Mouse (Mus musculus) T-helper 2 cell (primary cell): Measurements from ENCODE around the gene Trim44.

Source experiments
- in situ Hi-C: fragments of 300-600 bp; cut with MboI, MseI; formaldehyde crosslinking; loops from one replicate; pipeline ENCODE4 v1.15.1; 2025; ENCODE audit warnings: high pct_unique_total_duplicates

The Trim44 gene

DNA sequence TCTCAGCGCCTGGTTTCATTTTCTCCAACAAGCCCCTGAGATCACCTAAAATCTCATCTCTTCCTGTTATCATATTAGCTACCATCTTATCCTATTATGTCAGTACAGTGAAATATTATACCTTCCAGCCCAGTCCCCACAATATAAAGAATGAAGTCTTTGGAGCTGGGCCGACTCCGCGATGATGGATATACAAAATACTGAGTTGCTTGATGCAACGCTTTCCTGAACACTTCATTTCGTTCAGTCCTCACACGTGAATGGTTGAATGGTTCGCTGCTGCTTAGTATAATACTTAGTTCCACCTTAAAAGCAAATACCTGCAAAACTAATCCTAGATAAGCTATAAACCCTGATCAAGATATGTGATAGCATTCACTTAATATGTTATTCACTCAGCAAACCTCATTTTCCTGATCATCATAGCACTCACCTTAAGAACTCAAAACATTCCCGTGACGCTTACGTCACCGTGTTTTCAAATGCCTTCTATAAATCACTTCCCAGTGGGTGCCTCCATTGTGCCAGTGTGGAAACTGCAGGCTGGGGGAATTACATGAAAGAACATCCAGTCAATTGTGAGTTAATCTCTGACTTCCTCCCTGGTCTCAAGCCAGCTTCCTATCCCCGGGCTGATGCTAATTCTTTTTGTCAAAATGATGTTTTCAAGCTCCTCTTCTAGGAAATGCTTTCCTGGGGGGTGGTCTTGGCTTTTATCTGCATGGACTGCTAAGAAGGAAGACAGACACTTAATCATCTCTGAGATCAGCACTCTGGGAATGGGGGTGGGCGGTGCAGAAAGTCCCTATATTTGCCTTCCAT lies at the start of gene Trim44:
Gene Trim44 (minus strand): TSS at position 466 of the 822 bp plus-strand sequence.
- in situ Hi-C loops: no loop called here

DNA sequence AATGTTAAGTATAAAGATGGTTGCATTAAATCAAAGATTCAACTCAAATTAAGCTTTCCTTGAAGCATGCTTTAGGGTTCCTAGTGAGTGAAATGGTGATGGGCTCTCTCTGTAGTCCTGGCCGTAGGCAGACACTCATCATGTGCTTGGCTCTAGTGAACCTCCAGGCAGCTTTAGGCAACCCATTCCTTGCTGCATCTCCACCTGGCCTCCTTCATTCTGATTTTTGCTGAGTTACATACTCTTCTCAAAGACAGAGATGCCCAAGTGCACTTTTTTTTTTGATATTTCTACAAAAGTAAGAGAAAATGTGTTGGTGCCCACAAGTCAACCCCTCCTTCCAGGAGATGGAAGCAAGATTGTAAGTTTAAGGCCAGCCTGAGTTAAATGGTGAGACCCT lies 47.5 kb upstream of the Trim44 start:
- in situ Hi-C loops: loop anchor here (10.0 kb wide), 1 partner anchor 380 kb away; no protein-coding TSS in a partner anchor

DNA sequence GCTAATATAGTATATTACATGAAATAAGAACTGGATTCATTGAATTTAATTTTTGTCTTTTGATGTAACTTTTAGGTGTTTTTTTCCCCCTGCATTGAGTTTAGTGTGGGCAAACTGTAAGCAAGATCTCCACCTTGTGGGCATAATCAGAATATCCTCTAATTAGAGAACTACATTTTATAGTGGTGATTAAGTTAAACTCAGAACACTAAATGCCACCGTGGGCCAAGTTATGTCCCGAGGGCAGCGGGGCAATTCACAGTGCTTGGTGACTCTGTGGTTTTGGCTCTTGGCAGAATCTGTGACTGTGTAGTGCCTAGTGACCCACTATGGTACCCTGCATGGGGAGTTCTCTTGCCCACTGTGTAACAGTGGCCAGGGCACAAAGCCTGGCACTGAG lies 45.8 kb upstream of the Trim44 start:
- in situ Hi-C loops: loop anchor here (5.0 to 10.0 kb wide), 2 partner anchors 379 to 546 kb away; no protein-coding TSS in a partner anchor

DNA sequence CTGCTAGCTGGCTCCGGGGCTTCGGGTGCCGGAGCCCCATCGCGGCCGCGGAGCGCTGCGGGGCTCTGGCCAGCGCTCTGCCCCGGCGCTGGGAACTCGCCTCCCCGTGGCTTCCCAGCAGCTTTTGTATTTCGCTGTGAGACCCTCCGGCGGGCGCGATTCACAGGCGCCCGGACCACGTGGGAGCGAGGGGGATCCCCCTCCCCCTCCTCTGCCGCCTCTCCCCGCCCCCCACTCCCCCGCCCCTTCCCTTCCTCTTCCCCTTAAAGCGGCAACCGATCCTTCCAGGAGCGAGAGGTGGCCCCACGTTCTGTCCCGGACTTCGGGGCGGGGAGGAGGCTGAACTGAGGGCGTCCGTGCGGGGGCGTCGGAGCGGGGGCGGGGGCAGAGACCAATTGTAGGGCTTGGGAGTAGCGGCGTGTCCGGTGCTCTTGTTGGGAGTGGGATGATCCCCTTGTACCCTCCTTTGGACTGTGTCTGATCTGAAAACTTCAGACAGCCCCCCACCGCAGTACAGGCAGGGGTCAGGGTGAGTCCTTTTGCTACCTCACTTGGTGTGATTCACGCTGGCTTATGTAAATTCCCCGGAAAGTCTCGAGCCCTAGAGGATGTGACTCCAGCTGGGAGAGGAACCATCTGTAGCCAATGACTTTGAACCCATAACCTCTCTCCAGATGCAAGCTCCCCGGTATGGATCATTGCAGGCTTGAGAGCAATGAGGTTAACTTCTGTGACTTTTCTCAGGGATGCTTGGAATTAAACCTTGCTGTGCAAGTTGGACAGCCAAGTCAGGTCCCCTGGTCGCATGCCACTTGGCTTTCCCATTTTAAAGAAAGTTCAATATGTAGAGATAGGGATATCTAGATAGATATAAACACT lies 44.3 kb upstream of the Trim44 start, which contains the start of gene Fjx1:
Gene Fjx1 (minus strand): TSS at position 829 of the 879 bp plus-strand sequence.
- in situ Hi-C loops: loop anchor here (5.0 to 10.0 kb wide), 2 partner anchors 377 to 545 kb away; no protein-coding TSS in a partner anchor

DNA sequence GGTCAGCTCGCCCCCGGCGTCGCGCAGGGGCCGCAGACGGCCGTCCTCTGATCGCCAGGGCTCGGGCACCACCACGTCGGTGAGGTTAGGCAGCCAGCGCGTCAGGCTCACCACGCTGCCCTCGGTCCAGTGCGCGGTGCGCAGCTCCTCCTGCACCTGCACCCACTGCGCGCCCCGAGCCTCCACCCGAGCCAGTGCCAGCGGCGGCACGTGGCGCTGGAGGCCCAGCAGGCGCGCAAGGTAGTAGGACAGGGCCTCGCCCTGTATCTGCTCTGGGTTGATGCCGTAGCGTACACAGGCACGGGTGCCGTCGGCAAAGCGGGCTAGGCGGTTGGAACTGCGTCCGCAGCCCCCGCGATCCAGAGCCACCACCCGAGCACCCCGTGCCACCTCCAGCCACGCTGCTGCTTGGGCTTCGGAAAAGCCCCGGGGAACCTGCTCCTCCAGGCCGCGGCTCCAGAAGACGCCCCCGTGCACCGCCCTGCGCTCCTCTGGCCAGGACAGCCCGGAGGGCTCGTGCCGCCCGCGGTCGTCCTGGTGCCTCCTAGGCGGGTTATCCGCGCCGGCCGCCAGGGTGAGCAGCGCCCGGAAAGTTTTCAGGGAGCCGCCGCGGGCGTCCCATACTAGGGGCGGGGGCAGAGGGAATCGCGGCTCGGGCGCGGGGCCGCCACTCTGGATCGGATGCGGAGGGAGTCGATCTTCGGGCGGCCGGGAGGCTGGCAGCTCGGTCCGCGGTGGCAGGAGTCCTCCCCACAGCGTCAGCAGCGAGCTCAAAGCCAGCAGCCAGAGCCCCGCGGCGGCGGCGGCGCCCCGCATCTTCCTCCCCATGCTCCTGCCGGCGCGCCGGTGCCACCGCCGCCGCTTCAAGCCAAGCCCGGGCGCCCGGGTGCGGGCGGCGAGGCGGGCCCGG lies 43.4 kb upstream of the Trim44 start:
- in situ Hi-C loops: loop anchor here (5.0 to 10.0 kb wide), 2 partner anchors 376 to 544 kb away; no protein-coding TSS in a partner anchor

DNA sequence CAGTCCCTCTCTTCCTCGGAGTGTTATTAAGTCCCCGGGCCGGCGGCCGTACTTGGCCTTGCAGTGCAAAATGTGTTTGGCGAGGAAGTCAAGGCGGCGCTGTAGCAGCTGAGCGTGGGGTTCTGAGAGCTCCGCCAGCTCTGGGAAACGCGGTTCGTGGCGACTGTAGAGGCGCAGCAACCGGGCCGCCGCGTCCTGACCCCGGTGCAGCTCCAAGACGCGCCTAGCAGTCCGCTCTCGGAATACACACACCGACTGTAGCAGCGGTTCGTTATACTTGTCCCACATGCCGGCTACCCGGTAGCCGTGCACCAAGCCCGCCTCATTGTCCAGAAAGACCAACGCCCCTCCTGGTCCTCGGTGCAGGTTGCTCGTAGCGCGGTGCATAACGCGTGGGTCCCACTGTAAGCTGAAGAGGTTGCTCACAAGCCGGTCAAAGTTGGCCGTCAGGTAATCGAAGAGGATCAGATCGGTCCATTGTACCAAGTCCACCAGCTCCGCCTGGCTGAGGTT lies 42.7 kb upstream of the Trim44 start:
- in situ Hi-C loops: loop anchor here (5.0 to 10.0 kb wide), 2 partner anchors 376 to 543 kb away; no protein-coding TSS in a partner anchor

DNA sequence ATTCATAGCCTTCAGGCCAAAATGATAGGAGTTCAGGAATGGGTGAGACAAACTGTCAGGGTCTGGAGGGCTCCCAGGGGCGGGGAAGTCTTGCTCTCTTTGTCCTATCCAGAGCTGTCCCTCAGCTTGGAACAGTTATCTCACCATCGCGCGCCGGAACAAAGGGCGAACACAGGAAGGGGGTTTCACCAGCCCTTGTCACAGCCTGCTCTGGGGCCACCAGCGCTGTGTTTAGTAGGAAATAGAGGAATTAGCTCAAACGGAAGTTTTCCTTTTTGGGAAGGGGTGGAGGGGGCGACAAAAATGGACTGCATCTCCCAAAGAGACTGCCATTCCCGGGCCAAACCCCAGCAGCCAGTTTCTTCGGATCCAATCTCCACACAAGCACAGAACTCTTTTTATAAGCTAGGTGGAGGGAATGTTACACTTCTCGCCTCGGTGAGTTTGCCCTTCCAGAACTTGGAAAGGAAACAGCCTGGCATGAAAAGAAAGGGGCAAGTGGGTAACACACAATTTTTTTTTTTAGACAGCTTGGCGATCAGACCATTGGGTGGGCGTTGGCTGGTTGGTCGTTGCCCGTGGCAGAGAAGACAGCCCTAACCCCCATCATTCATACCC lies 42.1 kb upstream of the Trim44 start:
- in situ Hi-C loops: loop anchor here (5.0 to 10.0 kb wide), 2 partner anchors 375 to 542 kb away; no protein-coding TSS in a partner anchor

DNA sequence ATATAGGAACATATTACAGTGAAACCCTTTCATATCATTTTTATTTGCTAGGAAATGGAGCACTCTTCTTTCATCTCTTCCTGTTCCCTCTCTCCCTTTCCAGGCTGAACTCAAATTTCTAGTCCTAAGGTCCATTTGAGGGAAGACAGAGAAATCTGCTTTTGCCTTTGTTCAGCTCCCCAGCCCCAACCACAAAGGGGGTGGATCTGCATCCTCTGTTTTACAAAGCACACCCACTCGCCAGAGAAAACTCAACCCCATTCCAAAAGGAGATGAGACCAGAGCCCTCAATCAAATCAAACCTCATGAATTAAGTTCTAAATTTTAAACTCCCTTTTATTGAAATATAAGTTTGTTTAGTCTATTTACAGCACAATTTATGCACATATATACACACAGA lies 41.4 kb upstream of the Trim44 start:
- in situ Hi-C loops: no loop called here

DNA sequence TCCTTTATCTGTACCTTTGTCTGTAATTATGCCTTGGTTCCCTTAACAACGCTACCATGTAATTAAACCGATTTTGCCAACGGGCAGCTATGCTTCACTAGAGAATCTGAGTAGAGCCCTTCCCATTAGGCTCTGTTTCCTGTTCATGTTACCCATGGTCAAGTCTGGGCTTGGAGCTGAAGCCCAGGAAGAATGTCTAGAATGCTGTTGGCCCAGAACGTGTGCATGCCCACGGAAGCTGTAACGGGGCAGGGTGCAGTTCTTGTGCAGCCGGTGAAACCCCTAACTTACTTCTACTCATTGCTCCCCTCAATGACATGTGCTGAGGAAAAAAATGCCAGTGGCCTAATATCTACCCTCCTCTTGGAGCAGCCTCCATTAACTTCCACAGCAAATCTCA lies 40.2 kb upstream of the Trim44 start:
- in situ Hi-C loops: no loop called here

DNA sequence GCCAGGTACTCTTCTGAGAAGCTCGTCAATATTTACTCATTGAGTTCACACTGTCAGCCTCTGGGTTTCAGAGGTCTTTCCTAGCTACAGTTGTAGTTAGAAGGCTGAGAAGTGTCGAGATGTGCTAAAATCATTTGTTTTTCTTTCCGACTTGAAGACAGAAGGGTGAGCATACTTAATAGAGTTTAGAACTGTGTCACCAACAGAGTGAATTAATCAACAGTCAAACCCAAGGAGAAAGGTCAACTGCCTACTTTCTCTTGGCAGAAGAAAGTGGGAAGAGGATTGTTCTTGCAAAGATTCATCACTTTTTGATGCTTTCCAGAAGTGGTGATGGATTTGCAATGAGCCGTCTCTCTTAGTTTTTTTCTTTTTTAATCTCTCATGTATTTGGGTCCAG lies 39.2 kb upstream of the Trim44 start:
- in situ Hi-C loops: no loop called here

DNA sequence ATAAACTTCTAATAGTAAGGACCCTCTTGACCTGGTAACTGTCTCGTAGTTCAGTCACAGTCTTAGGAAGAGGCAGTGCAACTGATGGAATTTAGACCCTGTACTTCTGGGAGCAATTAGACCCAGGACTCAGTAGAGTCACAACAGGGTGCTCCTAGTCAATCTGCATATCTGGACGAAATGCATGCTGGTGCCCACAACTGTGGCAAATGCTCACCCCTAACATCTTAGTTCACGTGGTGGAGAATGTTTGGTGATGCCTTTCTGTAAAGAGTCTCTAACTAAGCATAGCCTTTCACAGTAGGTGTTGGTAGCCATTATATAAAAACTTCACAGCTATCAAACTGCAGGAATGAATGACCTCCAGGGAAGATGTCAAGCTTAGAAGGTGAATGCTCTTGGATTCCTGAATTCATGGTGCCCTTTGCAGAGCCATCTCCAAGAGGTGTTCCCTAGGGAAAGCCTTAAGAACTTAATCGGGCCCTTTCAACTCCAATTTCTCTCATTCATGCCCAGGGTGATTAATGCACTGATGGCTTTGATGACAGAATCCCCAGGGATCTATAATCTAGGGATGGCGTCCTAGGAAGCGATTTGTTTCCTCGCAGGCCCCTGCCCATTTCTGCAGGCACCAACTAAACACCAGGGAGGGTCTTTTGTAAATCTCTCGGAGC lies 29.9 kb upstream of the Trim44 start:
- in situ Hi-C loops: no loop called here

DNA sequence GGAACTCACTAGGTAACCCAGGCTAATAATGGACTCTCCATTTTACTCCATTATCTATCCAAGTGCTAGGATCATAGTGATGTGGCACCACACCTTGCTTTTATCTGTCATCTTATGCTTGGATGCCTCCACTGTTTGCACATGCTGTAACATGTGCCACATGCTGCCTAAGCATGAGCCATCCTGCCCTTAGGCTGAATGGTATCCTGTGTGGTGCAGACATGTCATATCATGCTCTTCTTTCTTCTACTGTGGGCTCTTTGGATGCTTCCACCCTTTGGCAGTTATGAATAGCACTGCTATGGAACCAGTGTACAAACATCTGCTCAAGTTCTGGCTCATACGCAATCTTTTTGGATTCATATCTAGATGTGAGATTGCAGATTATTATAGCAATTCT lies 26.3 kb upstream of the Trim44 start:
- in situ Hi-C loops: no loop called here

DNA sequence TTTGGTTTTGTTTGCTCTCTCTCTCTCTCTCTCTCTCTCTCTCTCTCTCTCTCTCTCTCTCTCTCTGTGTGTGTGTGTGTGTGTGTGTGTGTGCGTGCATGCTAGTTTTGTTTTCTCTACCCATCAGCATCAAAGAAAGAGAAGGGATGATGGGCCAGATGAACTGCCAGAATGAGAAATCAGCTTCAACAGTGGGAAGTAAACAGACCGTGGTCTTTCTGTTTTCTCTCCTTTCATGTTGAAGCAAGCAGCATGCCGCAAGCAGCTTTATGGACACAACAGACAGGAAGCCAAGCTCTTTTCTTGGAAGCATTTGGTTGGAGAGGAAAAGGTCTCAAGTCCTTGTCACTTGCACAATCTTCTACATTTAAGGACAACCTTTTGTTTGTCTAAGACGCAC lies 23.5 kb upstream of the Trim44 start:
- in situ Hi-C loops: no loop called here

DNA sequence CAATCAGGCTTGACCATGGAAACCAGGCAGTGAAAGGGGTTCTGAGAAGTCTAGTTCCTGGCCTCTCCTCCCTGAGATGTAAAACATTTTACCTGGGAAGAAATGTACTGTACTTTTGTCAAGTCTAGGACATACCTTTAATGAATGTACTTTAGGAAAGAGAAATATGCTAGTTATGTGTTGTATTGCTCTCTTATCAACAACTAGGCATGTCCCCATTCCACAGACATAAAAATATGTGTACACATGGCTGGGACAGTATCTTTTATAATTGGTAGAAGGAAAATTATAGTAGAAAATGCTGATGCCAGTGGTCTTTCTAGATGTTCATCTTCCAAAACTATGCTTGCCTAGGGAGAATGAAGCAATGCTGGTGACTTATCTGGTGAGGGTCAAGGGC lies 20.3 kb upstream of the Trim44 start:
- in situ Hi-C loops: no loop called here

DNA sequence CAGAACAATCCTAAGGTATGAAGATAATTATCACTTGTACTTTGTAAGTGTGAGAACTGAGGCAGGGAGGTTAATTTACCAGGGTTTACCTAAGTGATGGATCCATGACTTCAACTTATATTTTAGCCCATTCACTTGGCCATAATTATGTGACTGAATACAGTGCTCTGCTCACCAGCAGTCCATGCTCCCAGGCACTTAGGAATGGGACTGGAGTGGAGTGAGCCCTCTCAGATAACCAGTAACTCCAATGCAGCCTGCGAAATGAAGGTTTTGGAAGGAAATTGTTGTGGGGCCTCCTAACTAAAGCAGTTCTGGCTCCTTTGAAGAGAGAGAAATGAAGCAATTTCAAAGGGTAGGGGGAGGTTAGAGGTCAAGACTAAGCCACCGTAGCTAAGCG lies 18.8 kb upstream of the Trim44 start:
- in situ Hi-C loops: no loop called here

DNA sequence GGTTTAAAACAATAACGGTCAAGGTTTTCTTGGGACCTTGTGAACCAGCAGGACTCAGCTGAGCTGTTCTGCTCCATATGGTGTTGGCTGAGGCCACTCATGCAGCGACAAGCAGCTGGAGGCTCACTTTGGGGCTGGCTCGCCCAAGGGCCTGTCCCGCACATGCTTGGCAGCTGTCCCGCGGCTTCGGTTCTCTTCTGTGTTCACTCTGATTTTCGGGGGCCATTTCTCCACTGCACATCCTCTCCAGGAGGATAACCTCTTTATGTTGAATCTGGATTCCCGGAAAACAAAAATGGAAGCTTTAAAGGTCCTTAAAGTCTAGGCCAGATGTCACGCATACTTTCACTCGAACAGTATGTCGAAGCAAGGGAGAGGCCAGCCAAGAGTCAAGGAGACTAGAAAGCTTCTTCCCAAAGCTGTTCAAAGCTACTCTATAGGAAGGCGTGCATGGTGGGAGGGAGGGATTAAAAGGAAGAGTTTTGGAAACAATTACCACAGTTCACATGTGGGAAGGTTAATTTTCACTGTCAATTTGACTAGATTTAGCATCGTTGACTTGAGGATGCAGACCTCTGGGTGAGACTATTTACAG lies 8.6 kb upstream of the Trim44 start:
- in situ Hi-C loops: no loop called here

DNA sequence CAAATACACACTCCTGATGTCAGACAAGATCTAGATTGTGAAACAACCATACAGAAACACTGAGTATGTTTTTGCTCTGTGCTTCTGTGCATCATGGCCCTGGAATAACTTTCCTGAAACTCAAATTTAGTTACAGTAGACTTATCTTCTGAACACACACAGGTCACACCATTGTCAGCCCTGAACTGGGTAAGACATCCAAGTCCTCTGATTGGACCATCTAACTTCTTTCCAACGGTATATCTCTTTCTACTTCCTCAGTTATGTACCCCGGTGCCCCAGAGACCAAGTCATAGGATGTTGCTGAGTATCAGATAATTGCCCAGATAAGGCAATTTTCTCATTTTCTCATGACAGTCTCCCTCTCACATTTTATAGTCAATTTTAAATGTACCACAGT lies 5.1 kb upstream of the Trim44 start:
- in situ Hi-C loops: no loop called here

DNA sequence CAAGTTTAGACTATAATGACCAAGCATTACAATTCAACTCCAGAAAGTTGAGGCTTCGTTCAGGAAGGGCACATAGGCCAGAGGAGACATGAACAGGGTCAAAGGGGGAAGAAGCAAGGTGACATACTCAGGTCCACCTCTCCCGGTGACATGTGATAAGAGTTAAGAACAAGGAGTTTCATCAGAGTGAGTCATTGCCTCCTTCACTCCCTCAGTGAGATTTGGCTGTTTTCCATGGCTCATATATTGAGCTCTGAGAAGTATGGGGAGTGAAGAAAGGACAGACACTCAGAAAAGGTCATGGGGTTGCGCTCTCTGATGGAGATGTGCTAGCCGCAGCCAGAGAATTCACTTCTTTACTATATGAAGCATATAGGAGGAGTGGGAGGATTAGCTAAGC lies 3.0 kb upstream of the Trim44 start:
- in situ Hi-C loops: no loop called here

DNA sequence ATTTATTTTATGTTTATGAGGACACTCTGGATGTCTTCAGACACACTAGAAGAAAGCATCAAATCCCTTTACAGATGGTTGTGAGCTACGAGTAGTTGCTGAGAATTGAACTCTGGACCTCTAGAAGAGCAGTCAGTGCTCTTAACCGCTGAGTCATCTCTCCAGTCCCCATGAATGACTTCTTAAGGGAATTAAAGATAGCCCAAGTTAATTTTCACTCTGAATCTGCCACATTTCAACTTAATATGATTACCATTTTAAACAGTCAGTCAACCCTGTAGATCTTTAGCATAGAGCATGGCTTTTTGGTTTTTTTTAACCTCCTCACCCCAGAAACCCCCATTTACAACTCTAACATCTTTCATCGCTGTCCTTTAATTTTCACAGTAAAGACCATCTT lies 2.1 kb upstream of the Trim44 start:
- in situ Hi-C loops: no loop called here
